Comparison of ENCODE assay signal across 7 mouse cellular contexts in the genomic region with DNA sequence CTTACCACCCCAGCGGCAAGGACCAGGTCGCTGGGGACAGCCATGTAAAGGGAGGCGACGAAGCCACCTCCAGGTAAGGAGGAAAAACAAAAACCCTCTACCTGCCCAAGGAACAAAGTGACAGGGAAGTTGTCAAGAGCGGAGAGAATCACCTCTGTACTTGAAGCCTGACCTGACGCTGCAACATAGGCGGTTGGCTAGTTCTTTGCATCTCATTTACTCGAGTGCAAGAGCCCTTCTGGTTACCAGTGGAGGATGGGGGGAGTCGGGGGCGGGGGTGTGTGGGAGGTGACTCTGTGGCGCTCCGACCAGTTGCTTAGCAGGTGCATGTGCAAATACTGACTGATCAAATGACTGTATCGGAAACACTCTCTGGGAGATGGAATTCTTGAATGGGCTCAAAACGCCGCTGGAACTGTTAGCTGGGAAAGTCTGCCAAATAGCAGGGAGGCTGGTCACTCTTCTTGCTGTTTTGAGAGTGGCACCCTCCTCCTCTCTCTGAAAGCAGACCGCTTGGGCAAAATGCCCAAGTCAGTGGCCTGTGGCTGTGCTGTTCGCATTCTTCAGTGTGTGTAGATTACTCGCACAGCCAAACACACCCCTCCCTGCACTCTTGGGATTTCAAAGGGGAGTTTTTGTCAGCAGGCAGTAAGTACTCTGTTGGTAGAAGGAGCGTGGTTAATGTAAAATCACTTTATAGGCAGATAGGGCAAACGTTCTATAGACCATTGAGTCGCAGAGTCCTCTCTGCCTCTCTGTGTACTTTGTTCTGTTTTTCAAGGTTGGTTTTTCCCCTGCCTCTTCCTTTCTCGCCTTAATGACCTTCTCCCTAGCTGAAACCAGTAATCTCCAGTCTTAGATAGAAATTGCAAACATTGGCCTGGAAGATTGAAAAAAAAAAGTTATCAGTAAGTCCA. TPM values are rescaled to one million over a fixed set of nuclear protein-coding genes. Genes with fewer than 3 reads are reported as not detected.
DNase-seq lines count a peak whose midpoint lies in the region; ATAC-seq and TF ChIP-seq lines count a peak whose summit lies in the region.

No protein-coding gene starts in this region.

- peak; percentile 55 for ATAC-seq in inflammation-experienced regulatory T-cells, adult 6 months
- ATAC-seq in megakaryocyte progenitor cell, adult 5-6 weeks (replicated peaks; ENCODE audit: poor library complexity), result peak; percentile 27

- peak; percentile 86 to 95 for DNase-seq in adrenal gland, adult (ENCODE audit: inconsistent age in 2 of 2, low spot score in 1 of 2)
- peak; percentile 59 for DNase-seq in gastrocnemius, postnatal 25 days
- peak; percentile 26 to 55 for DNase-seq in left cerebral cortex, postnatal 14 days (ENCODE audit: low spot score in 2 of 2)
- DNase-seq in right cerebral cortex, postnatal 4 days, result peak; percentile 51

- no peaks in the 10 kb centered on the region for H3K4me1 ChIP-seq in cortical plate, adult 2 months (ENCODE audit: control insufficient read depth, insufficient read depth, low read length)

- TF ChIP-seq POLR2A in cortical plate, adult 2 months (IDR thresholded peaks at IDR 0.05; ENCODE audit: extremely low read depth, insufficient read depth, low read length), result no peak

- intact Hi-C loops in left cerebral cortex, postnatal 14 days (cut with DNase I), result no loop called here

- no peak for TF ChIP-seq CTCF in cortical plate, adult 2 months (IDR thresholded peaks at IDR 0.05; ENCODE audit: extremely low read depth, insufficient read depth, low read length)

- peak overlapping the region; percentile 42 for H3K4me3 ChIP-seq in cortical plate, adult 2 months (ENCODE audit: insufficient read depth, low read length)

- H3K27ac ChIP-seq in cortical plate, adult 2 months (ENCODE audit: insufficient read depth, low read length), result 0 out of 2 replicates have a peak overlapping the region, but pooled peaks have one; percentile 30

RNA-seq across cellular contexts. Expression of a gene that starts 19.7 kb away (rescaled TPM):
- 5.2 and 6.2 TPM in 2 replicates for polyA plus RNA-seq in cortical plate, adult 2 months (2012; rRNA removed)
- 1 to 10 TPM; 4.5 to 4.9 TPM for total RNA-seq in gastrocnemius, postnatal 25 days (2021)
- polyA plus RNA-seq in inflammation-experienced regulatory T-cells, adult 6 months (2017; shearing (Covaris generic)), result 10 to 100 TPM; 38.9 to 47.6 (median 41.2) TPM
- total RNA-seq in left cerebral cortex, postnatal 14 days (2021), result 10 to 100 TPM in 1 of 2 experiments, 1 to 10 TPM in 1; 8.9 to 11.0 TPM
- total RNA-seq in megakaryocyte progenitor cell, adult 5-6 weeks (2015), result 23.7 and 34.6 TPM in 2 replicates
- 36.9 and 39.7 TPM in 2 replicates for total RNA-seq in megakaryocyte progenitor cell, adult 5-6 weeks (2017)

Comparison
In these comparisons a context has a peak if more than half of its experiments do, and no peak if none do; other contexts are left out.
1. Peak in every context shown above with its lines: DNase-seq, ATAC-seq, H3K4me3 ChIP-seq and H3K27ac ChIP-seq.
2. DNase-seq: peak in every context shown above with its lines; median percentile 90 in adrenal gland, adult; 59 in gastrocnemius, postnatal 25 days; 51 in right cerebral cortex, postnatal 4 days; 40 in left cerebral cortex, postnatal 14 days.